Mouse (Mus musculus) G1E (cell line): ENCODE measurements around the gene Fam20a.

ENCODE experiments used
- CTCF ChIP-seq: IDR thresholded peaks from 2 replicates; pipeline ENCODE4 v1.5.1; 2012; ENCODE audit warnings: low read depth, low read length, inconsistent platforms, mixed read lengths
- GATA1 ChIP-seq: IDR thresholded peaks from 2 replicates; pipeline ENCODE4 v1.6.1; 2012; ENCODE audit warnings: borderline replicate concordance, low read length, inconsistent platforms, mixed read lengths
- POLR2AphosphoS5 ChIP-seq: IDR thresholded peaks from 2 replicates; pipeline ENCODE4 v1.6.1; 2012; ENCODE audit warnings: low read depth, low read length, inconsistent platforms; ENCODE audit not compliant: insufficient replicate concordance

GRCm38 (mm10) chr11:109654581-109654980, 67.5 kb downstream of the Fam20a start:
- no peak for TF ChIP-seq CTCF
- no peak for TF ChIP-seq POLR2AphosphoS5
- no peak for TF ChIP-seq GATA1
